Mouse (Mus musculus): Measurements from ENCODE around the gene Synpo2. TPM values are rescaled to one million over a fixed set of nuclear protein-coding genes. Genes with fewer than 3 reads are reported as not detected.

Synpo2 gene
- polyA plus RNA-seq (2015; fragmentation: Nextera tagmentation; extraction: Ambion mirVana), result 19.9 and 20.7 TPM in 2 replicates

DNA sequence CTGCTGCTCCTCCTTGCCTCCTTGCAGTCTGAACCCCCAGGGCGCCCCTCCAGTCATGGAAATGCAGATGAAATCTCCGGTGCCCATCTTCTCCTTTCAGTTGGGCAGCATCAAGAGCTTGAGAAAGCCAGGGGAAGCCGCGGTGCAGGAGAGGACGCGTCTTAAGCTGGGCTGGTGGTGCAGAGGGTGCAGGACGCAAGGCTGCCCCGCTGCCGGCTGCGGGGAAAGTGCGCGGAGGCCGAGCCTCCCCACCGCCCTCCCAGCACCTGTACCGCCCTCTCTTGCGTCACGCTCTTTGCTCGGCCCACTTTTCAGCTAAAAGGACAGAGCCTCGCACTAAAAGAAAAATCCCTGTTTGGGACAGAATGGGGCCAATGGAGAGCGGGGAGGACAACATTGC is at the start of gene Synpo2:
TSS of gene Synpo2 (minus strand) at position 229 of the 400 bp plus-strand sequence.
- TF ChIP-seq CTCF (IDR thresholded peaks at IDR 0.05; ENCODE audit: low read depth) (peak; percentile 1; the same call in 1 of the 2 replicates), EP300 (optimal IDR thresholded peaks at IDR 0.05) (no peak)
- peak within 1 kb of the TSS; percentile 53 for H3K9ac ChIP-seq (ENCODE audit: low read length)
- H3K36me3 ChIP-seq (ENCODE audit: control insufficient read depth, insufficient read depth, low read length), result no peaks in the 10 kb centered on the region
- H3K4me1 ChIP-seq (replicated peaks; ENCODE audit: control insufficient read depth, insufficient read depth), result no peaks in the 10 kb centered on the region
- under 1% methylated on average over 20 of the region's 20 CpGs for whole genome bisulfite sequencing
- DNase-seq (ENCODE audit: low spot score), result peak; percentile 75
- no peaks in the 10 kb centered on the region for H3K27me3 ChIP-seq (ENCODE audit: control insufficient read depth, insufficient read depth, low read length)
- H3K4me3 ChIP-seq (ENCODE audit: low read depth, low read length), result peak within 1 kb of the TSS; percentile 49
- peak within 1 kb of the TSS; percentile 50 for H3K27ac ChIP-seq (replicated peaks)
- ATAC-seq (ENCODE audit: low FRiP score, low TSS enrichment), result peak; percentile 64
- H3K4me2 ChIP-seq (replicated peaks; ENCODE audit: low read depth), result peak within 1 kb of the TSS; percentile 58
- H3K9me3 ChIP-seq (ENCODE audit: control insufficient read depth, low read length), result no peaks in the 10 kb centered on the region

- ATAC-seq (ENCODE audit: low FRiP score, low TSS enrichment) (0 out of 2 replicates have a peak, but pooled peaks have one; percentile 60), DNase-seq (ENCODE audit: low spot score) (no peak)
Measured at GRCm38 (mm10) chr3:123285649-123286048, 49.7 kb upstream of the Synpo2 start.

DNA sequence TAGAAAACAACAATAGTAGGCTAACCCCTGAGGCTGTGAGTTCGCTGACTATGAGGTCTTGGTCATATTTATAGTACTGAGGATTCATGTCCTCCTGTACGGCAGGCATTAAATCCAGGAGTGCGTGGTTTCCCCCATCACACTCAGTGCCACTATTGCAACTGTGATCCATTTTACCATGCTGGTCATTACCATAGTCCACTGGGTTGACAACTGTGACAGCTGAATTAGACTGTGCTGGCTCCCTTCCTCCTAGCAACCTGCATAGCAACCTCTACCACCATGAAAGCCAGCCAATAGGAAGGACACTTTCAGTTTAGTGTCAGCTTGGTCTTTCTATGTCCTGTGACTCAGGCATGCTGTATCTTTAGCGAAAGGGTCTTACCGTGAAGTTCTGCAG is 48.3 kb upstream of the Synpo2 start:
- Histone ChIP-seq H3K27ac (replicated peaks) (no peak overlapping the region), H3K4me1 (replicated peaks; ENCODE audit: control insufficient read depth, insufficient read depth) (no peaks in the 10 kb centered on the region), H3K36me3 (ENCODE audit: control insufficient read depth, insufficient read depth, low read length) (peaks cover 11% of the 10 kb centered on the region; the same call in 1 of the 2 replicates), H3K4me3 (ENCODE audit: low read depth, low read length) (no peak overlapping the region), H3K9me3 (ENCODE audit: control insufficient read depth, low read length) (no peaks in the 10 kb centered on the region), H3K9ac (ENCODE audit: low read length) (no peak overlapping the region), H3K4me2 (replicated peaks; ENCODE audit: low read depth) (no peak overlapping the region), H3K27me3 (ENCODE audit: control insufficient read depth, insufficient read depth, low read length) (no peaks in the 10 kb centered on the region)
- WGBS, result 97% methylated on average over 5 of the region's 5 CpGs
- ATAC-seq (ENCODE audit: low FRiP score, low TSS enrichment) (no peak), DNase-seq (ENCODE audit: low spot score) (no peak)
- no peak for TF ChIP-seq EP300 (optimal IDR thresholded peaks at IDR 0.05)
- TF ChIP-seq CTCF (IDR thresholded peaks at IDR 0.05; ENCODE audit: low read depth), result no peak

More at GRCm38 (mm10) chr3:123285649-123286048, 49.7 kb upstream of the Synpo2 start:
- Histone ChIP-seq H3K4me2 (replicated peaks; ENCODE audit: low read depth) (no peak overlapping the region), H3K4me3 (ENCODE audit: low read depth, low read length) (no peak overlapping the region), H3K27me3 (ENCODE audit: control insufficient read depth, insufficient read depth, low read length) (no peaks in the 10 kb centered on the region), H3K9ac (ENCODE audit: low read length) (no peak overlapping the region), H3K27ac (replicated peaks) (no peak overlapping the region), H3K9me3 (ENCODE audit: control insufficient read depth, low read length) (no peaks in the 10 kb centered on the region), H3K4me1 (replicated peaks; ENCODE audit: control insufficient read depth, insufficient read depth) (no peaks in the 10 kb centered on the region), H3K36me3 (ENCODE audit: control insufficient read depth, insufficient read depth, low read length) (peaks cover 7% of the 10 kb centered on the region)
- no peak for TF ChIP-seq EP300 (optimal IDR thresholded peaks at IDR 0.05)
- TF ChIP-seq CTCF (IDR thresholded peaks at IDR 0.05; ENCODE audit: low read depth), result no peak

DNA sequence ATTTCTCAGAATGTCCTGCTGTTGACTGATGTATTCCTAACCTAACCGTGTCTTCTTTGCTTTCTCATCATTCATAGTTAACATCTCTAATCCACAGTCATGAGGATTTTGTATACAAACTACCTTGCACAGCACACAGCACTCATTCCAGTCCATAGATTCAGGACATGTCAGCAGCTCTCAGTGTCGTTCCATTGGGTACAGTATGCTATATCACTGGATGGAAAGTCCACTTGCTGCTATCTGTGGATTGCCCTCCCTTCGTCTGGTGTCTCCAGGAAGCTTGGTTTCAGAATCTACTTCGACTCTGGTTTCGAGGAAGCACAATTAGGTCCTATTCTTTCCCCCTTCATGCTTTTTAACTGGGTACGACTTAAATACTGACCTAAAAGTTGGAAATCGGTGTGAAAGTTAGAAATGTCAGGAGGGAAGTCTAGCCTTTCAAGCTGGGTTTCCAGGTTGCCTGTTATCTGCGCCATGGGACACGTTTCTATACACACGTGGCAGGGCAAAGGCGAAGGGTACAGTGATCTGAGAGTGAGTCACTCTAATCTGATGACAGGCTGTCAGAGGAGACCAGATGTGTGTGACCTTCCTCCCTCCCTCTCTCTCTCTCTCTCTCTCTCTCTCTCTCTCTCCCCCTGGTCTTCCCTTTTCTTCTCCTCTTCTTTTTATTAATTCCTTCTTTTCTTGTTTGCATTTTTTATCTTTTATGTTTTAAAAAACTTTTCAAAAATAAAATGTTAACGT is 47.1 kb upstream of the Synpo2 start:
- TF ChIP-seq CTCF (IDR thresholded peaks at IDR 0.05; ENCODE audit: low read depth) (no peak), EP300 (optimal IDR thresholded peaks at IDR 0.05) (no peak)
- H3K9ac ChIP-seq (ENCODE audit: low read length), result no peak overlapping the region
- DNase-seq (ENCODE audit: low spot score), result peak; percentile 21
- no peak overlapping the region for H3K4me2 ChIP-seq (replicated peaks; ENCODE audit: low read depth)
- H3K9me3 ChIP-seq (ENCODE audit: control insufficient read depth, low read length), result no peaks in the 10 kb centered on the region
- 75% methylated on average over 12 of the region's 12 CpGs for WGBS
- H3K36me3 ChIP-seq (ENCODE audit: control insufficient read depth, insufficient read depth, low read length), result peaks cover 11% of the 10 kb centered on the region; the same call in 1 of the 2 replicates
- no peaks in the 10 kb centered on the region for H3K4me1 ChIP-seq (replicated peaks; ENCODE audit: control insufficient read depth, insufficient read depth)
- H3K27me3 ChIP-seq (ENCODE audit: control insufficient read depth, insufficient read depth, low read length), result no peaks in the 10 kb centered on the region
- peak; percentile 71; the same call in 1 of the 2 replicates for ATAC-seq (ENCODE audit: low FRiP score, low TSS enrichment)
- no peak overlapping the region for H3K27ac ChIP-seq (replicated peaks)
- H3K4me3 ChIP-seq (ENCODE audit: low read depth, low read length), result no peak overlapping the region

DNA sequence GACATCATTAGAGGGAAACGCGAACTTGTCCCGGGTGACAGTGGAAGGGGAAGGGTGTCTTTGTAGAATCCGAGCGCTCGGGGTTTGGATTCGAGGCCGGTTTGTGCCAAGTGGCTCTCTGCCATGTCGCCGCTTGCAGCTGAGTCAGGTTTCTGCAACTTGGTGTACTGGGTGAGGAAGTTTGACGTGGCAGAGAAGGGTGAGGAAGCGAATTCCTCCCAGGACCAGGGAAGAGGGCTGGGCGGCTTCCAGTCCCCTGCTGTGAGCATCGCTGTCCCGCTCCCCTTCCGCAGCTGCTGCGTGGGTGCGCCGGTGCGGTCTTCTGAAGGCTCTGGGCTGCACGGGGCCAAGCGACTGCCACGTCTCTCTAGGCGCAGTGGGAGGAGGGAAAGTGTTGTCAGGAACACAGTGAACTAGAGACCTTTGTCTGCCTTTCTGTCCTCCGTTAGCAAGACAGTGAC is 31.8 kb upstream of the Synpo2 start:
- Histone ChIP-seq H3K27me3 (ENCODE audit: control insufficient read depth, insufficient read depth, low read length) (no peaks in the 10 kb centered on the region), H3K4me1 (replicated peaks; ENCODE audit: control insufficient read depth, insufficient read depth) (no peaks in the 10 kb centered on the region), H3K4me2 (replicated peaks; ENCODE audit: low read depth) (peak overlapping the region; percentile 75), H3K9me3 (ENCODE audit: control insufficient read depth, low read length) (no peaks in the 10 kb centered on the region), H3K9ac (ENCODE audit: low read length) (peak overlapping the region; percentile 85), H3K27ac (replicated peaks) (peak overlapping the region; percentile 91), H3K4me3 (ENCODE audit: low read depth, low read length) (peak overlapping the region; percentile 79), H3K36me3 (ENCODE audit: control insufficient read depth, insufficient read depth, low read length) (peaks cover 11% of the 10 kb centered on the region)
- DNase-seq (ENCODE audit: low spot score), result peak; percentile 63
- under 1% methylated on average over 25 of the region's 25 CpGs for WGBS
- ATAC-seq (ENCODE audit: low FRiP score, low TSS enrichment), result peak; percentile 66
- TF ChIP-seq EP300 (optimal IDR thresholded peaks at IDR 0.05) (no peak), CTCF (IDR thresholded peaks at IDR 0.05; ENCODE audit: low read depth) (no peak)
